Mouse (Mus musculus): ENCODE measurements at regions not wholly inside any gene's neighbourhood (a gene's known extent, or its start where the extent isn't known, plus 50 kb on each side); places are given as distances from the start of the nearest gene placed in this dataset.

DNA sequence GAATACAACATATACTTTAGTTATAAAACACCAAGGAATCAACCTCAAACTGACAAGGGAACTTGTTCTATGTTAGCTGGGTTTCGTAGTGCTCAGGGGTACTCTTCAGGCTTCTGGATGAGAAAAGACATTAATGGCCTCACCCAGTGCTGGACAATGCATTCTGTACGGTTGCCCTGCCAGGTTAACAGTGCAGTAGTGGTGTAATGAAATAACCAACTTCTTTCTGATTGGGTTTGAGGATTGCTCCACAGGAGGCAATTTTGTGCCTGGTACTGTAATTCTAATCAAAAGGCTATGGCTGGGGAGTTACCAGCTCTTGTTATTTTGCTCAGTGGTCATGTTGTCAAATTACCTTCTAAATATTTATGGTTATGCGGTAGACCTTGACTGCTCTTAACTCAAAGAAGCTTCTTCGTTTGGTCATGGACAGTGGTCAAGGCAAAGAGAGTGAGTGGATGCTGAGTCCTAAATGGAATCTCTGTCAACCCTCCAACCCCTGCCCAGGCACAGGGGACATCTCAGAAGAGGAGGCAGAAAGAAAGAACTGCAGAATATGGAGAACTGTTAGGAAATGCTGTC lies 158.8 kb upstream of the B3gat2 start:
- DNase-seq (ENCODE audit: low spot score in 2 of 2): no peak

GRCm38 (mm10) chr1:23629366-23629765 lies 132.2 kb upstream of the B3gat2 start:
- no peak for DNase-seq (ENCODE audit: low spot score in 2 of 2)

DNA sequence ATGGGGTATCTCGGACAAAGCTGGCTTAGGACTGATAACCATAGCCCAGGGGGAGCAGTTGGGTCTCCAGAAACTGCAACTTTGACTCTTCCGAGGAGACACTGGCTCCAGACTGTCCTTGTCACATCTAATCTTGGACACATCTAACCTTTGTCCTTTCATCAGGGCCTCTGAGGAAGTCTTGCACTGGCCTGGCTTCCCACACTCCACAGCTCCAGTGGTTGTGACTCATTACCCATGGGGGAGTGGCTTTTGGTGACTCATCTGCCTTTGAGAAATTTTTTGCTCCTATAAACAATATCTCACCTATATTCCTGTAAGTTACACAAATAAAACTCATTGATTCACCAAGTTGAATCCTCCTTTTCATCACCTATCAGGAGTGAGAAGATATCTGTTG lies 116.5 kb upstream of the B3gat2 start:
- DNase-seq (ENCODE audit: low spot score in 2 of 2): no peak

- no peak for DNase-seq (ENCODE audit: low spot score in 2 of 2)
These were observed 112.6 kb upstream of the B3gat2 start for GRCm38 (mm10) chr1:23648875-23649506.

- DNase-seq (ENCODE audit: low spot score in 2 of 2): no peak
These were observed 111.7 kb upstream of the B3gat2 start for GRCm38 (mm10) chr1:23649886-23650285.

DNA sequence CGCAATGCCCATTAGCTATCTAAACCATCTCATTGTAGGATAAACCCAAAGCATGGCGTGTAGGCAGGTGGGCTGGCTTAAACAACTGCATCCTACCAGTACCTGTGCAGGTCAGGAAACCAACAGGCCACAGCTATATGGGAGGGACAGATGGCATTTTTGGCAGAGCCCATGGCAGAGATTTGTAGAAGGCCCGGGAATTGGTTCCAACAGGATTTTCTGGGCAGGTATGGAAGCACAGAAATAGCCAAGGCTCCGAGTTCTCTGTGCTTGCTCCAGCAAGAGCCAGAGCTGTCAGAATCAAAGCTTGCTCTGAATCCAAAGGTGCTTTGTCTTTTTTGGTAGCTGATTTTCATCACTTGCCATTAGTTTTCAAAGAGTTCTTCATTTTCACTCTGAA lies 107.9 kb upstream of the B3gat2 start:
- no peak for DNase-seq (ENCODE audit: low spot score in 2 of 2)

- no peak for DNase-seq (ENCODE audit: low spot score in 2 of 2)
These were observed 105.8 kb upstream of the B3gat2 start for GRCm38 (mm10) chr1:23655768-23656167.

DNA sequence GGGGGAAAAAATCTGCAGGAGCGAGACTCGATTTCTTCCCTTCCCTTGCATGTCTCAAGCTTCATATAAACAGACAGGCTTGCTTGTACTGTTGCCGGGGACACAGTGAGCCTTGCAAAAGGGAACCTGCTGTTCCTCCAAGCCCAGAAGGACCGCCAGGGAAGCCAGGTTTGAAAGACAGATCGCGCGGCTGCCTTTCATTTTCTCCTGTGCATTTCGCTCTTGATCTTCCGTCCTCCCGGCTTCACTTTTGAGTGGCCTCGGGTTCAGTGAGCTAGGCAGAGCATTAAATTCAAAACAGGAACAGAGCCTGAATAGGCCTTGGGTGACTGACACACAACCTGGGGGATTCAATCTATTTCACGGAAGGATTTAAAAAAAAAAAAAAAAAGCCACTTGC lies 105.3 kb upstream of the B3gat2 start:
- no peak for DNase-seq (ENCODE audit: low spot score in 2 of 2)

- DNase-seq (ENCODE audit: low spot score in 2 of 2): no peak
These were observed 104.8 kb upstream of the B3gat2 start for GRCm38 (mm10) chr1:23656718-23657117.

DNA sequence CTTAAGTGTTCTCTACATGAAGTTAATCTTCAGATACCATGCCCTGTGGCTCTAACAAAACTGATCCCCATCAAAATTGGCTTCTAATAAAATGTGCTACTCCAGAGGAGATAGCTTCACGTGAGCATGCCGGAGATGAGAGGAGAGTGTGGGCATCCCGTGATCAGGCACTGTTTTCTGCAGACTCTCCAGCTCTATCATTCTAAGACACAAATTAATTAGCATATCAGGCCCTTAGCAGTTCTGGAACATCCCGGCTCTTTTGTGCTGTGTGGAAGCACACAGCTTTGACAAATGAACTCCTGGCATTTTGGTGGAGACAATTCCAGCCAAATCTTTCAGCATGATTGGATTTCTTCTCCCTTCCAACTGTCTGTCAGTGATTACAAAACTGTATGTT lies 91.0 kb upstream of the B3gat2 start:
- no peak for DNase-seq (ENCODE audit: low spot score in 2 of 2)

DNA sequence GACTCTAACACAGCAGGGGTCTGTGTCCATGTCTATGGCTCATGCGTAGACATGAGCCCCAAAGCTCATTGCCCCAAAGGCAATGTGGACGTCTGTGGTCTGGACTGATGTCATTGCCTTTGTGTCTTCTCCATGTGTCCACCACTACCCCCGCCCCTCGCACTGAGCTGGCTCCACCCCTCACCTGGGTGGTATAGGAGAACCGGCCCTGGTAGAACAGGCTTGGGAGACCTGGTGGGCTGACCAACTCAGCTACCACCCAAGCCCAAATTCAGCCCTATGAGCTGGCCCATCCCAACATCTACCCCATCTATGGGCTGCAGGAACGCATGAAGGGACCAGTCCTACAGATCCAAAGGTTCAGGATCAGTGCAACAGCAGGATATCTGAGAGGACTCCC lies 87.2 kb upstream of the B3gat2 start:
- no peak for DNase-seq (ENCODE audit: low spot score in 2 of 2)

GRCm38 (mm10) chr1:23676301-23676700 lies 85.3 kb upstream of the B3gat2 start:
- DNase-seq (ENCODE audit: low spot score in 2 of 2): no peak

DNA sequence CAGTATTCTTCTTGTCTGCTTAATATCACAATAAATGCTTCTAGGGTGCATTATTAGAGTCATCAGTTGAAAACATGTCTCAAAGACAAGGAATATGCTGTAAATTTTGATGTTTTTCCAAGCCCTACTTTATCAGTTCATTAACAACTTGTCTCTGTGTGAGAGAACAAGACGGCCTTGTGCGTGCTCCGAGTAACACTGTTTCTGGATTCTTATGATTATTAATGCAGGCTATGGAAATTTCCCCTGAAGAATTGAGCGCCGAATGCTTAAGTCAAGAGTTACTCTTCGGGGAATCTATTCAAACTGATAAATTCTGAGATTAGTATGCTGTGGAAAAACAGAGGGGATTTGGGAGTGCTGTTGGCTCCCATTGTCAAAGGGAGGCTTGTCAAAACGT lies 72.2 kb upstream of the B3gat2 start:
- DNase-seq (ENCODE audit: low spot score in 2 of 2): no peak

GRCm38 (mm10) chr1:23705489-23705888 lies 56.1 kb upstream of the B3gat2 start:
- peak in 1 of 2 experiments; percentile 48 for DNase-seq (ENCODE audit: low spot score in 2 of 2)

GRCm38 (mm10) chr1:23706450-23706849 lies 55.1 kb upstream of the B3gat2 start:
- no peak for DNase-seq (ENCODE audit: low spot score in 2 of 2)

Measured in natural killer cell, adult 2 months (primary cell).